Mouse (Mus musculus) CD4-positive, CD25-positive, alpha-beta regulatory T cell, adult 9 weeks (primary cell): ENCODE data around the gene ccdc198. TPM values are rescaled to one million over a fixed set of nuclear protein-coding genes. Genes with fewer than 3 reads are reported as not detected.

ENCODE experiments used
- polyA plus RNA-seq: library from polyadenylated mRNA; unstranded; fragments of 100-300 nt; shearing (Covaris generic); gene quantifications from one replicate; pipeline ENCODE4 v1.2.1, GENCODE M21; 2017

ccdc198 gene
- 0.37 TPM for polyA plus RNA-seq

GRCm38 (mm10) chr14:49245126-49245714 is at the start of gene ccdc198:
Gene ccdc198, minus strand, starts transcription at chr14:49245474.

GRCm38 (mm10) chr14:49171867-49172581 is 73.2 kb downstream of the ccdc198 start, which contains the start of gene Naa30:
Gene Naa30, plus strand, starts transcription at chr14:49172226.

Other genes starting within 250 kb of the ccdc198 start
- 66.4 TPM for gene Ap5m1, start 179.4 kb downstream of the ccdc198 start, polyA plus RNA-seq
- 19.8 TPM for gene Exoc5, start 178.8 kb downstream of the ccdc198 start, polyA plus RNA-seq
- 3.3 TPM for gene Naa30, start 73.2 kb downstream of the ccdc198 start, polyA plus RNA-seq